Mouse (Mus musculus): ENCODE data around the gene Tenm2.

Gene Tenm2

DNA sequence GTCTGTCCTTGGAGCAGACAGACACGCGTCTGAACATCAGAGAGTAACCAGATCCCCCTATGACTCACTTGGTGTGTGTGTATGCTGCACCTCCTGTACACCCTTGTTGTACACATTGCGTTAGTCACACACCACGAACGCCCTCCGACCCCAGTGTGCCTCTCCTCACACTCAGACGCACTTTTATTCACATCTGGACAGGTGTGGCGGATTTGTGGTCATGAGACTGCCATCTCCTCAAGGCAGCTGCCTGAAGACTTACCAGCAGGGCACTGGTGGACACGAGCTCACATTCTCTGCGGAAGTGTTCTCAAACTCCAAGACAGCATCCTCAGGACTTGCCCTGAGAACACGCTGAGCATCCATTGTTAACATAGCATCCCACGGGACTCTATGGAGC is 1237.7 kb downstream of the Tenm2 start:
- DNase-seq (ENCODE audit: low read depth, low spot score) = no peak
- Histone ChIP-seq H3K27me3 (ENCODE audit: control insufficient read depth, insufficient read depth, low read length, poor library complexity, severe bottlenecking) (no peaks in the 10 kb centered on the region; the same call in 1 of the 2 replicates), H3K36me3 (ENCODE audit: control insufficient read depth, insufficient read depth, low read length, poor library complexity, severe bottlenecking) (no peaks in the 10 kb centered on the region)

DNA sequence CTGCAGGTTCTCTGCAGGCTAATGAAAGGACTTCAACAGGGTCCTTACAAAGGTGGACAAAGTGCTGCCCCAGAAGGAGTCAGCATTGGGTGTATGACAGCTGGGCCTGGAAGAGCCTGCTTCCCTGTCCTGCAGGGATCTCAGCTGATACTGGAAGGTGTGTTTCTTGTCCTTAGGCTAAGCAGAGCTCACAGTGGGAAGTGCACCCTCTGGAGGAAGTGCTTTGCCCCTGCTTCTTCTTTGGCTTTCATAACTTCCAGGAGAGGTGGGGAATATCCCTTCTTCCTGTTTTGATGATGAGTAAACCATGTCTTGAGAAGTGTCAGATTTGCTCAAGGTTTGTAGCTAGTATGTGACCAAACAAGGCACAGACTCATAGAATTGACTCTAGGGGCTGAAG is 1240.5 kb downstream of the Tenm2 start:
- H3K27me3 ChIP-seq (ENCODE audit: control insufficient read depth, insufficient read depth, low read length, poor library complexity, severe bottlenecking) = no peaks in the 10 kb centered on the region
- no peak for DNase-seq (ENCODE audit: low read depth, low spot score)
- H3K36me3 ChIP-seq (ENCODE audit: control insufficient read depth, insufficient read depth, low read length, poor library complexity, severe bottlenecking) = no peaks in the 10 kb centered on the region

DNA sequence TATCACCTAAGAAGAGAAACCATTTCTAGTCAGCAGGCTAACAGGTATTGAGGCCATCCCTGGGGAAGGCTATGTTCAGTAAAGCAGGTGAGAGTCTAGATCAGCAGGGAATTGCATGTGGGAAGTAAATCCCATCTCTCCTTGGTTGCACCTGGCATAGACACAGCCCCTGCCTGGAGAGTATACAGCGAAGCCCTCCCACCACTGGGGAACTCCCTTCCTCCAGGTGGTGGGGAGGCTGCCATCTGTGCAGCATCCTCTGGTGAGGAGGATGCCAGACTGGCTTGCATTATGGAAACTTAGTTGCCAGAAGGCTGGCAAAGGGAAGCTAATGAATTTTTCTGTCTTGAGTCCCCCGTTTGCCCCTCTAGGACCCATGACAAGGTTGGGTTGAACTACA is 1243.9 kb downstream of the Tenm2 start:
- no peak for DNase-seq (ENCODE audit: low read depth, low spot score)
- Histone ChIP-seq H3K27me3 (ENCODE audit: control insufficient read depth, insufficient read depth, low read length, poor library complexity, severe bottlenecking) (no peaks in the 10 kb centered on the region), H3K36me3 (ENCODE audit: control insufficient read depth, insufficient read depth, low read length, poor library complexity, severe bottlenecking) (no peaks in the 10 kb centered on the region)

DNA sequence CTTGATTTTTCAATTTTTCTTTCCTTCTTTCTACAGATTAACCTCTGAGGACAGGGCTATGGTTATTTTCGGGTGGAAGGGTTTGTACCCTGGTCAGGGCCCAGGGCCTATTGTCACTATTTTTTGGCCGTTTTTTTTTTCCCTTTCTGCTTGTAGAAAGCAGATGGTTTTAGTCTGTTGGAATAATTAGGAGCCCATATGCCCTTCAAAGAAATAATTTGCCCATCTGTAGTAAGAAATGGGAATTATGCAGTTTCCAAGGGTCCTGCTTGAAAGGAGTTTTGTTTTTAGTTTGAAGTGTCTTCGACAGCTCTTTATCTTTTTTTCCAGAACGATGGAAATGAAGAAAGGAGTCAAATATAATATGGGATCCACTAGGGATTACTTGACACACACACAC is 1245.8 kb downstream of the Tenm2 start:
- H3K36me3 ChIP-seq (ENCODE audit: control insufficient read depth, insufficient read depth, low read length, poor library complexity, severe bottlenecking) = no peaks in the 10 kb centered on the region
- H3K27me3 ChIP-seq (ENCODE audit: control insufficient read depth, insufficient read depth, low read length, poor library complexity, severe bottlenecking) = no peaks in the 10 kb centered on the region
- no peak for DNase-seq (ENCODE audit: low read depth, low spot score)

DNA sequence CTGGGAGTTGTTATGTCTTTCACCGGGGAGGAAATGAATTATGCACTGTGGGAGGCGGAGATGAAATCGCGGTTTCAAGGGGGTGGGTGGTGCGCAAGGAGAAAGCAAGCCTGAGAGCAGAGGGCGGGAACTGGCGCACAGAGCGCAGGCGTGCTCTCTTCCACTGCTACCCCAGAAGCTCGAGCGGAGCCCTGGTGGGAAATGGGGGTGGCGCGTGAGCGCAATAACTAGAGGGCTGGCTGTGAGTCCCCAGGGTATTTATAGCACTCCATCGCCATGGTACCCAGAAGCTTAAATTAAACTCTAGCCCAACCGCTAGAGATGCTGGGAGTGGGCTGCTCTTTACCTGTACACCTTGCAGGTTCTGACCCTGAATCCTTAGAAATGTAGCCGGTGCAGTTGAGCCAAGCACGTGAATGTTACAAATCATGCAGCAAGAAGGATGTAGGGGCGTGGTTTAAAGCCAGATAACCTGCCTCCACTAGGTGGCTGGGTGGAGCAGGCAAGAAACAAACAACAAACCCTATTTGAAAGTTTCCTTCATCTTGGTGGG is 1249.8 kb downstream of the Tenm2 start:
- no peak for DNase-seq (ENCODE audit: low read depth, low spot score)
- Histone ChIP-seq H3K36me3 (ENCODE audit: control insufficient read depth, insufficient read depth, low read length, poor library complexity, severe bottlenecking) (no peaks in the 10 kb centered on the region), H3K27me3 (ENCODE audit: control insufficient read depth, insufficient read depth, low read length, poor library complexity, severe bottlenecking) (no peaks in the 10 kb centered on the region)

DNA sequence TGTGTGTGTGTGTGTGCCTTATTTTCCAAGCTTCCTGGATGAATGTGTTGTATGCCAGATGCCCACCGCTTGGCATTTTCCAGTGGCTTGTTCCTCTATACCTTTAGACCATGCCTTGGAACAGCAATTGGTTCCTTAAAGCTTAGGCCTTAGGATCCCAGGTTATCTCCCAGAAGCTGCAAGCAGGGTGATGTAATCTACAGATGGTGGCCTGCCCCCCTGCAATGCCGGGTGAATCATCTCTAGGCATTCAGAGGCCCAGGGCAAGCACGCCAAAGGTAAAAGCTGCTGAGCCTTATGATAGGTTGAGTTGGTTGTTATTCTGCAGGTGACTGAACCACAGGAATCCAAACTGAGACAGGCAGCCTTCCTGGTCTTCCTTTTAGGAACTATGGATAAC is 1253.0 kb downstream of the Tenm2 start:
- H3K27me3 ChIP-seq (ENCODE audit: control insufficient read depth, insufficient read depth, low read length, poor library complexity, severe bottlenecking) = no peaks in the 10 kb centered on the region
- no peaks in the 10 kb centered on the region for H3K36me3 ChIP-seq (ENCODE audit: control insufficient read depth, insufficient read depth, low read length, poor library complexity, severe bottlenecking)
- no peak for DNase-seq (ENCODE audit: low read depth, low spot score)

DNA sequence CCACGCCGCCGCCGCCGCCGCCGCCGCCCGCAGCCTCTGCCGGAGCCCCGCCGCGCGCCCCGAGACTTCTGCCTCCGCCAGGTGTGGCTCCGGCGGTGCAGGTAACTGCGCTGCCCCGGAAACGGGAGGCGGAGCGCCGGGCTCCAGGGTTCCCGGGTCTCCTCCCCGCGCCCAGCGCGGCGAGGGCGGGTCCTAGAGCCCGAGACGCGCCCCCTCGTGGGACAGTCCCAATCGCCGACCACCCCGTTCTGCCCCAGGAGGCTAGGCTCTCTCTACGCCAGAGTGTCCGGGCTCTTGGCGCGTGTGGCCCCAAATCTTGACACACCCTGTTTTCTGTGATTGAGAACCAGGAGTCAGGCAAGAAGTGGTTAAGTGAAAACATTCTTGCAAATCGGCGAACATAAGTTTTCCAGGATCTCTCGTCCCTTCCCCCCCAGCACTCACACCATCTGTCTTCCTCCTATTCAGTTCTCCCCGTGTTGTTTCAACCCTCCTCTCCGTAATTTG is 1255.3 kb downstream of the Tenm2 start, which contains the start of gene Wwc1:
Wwc1 (minus strand) TSS at position 117 of the 507 bp plus-strand sequence.
- H3K36me3 ChIP-seq (ENCODE audit: control insufficient read depth, insufficient read depth, low read length, poor library complexity, severe bottlenecking) = no peaks in the 10 kb centered on the region
- DNase-seq (ENCODE audit: low read depth, low spot score) = no peak
- H3K27me3 ChIP-seq (ENCODE audit: control insufficient read depth, insufficient read depth, low read length, poor library complexity, severe bottlenecking) = no peaks in the 10 kb centered on the region

DNA sequence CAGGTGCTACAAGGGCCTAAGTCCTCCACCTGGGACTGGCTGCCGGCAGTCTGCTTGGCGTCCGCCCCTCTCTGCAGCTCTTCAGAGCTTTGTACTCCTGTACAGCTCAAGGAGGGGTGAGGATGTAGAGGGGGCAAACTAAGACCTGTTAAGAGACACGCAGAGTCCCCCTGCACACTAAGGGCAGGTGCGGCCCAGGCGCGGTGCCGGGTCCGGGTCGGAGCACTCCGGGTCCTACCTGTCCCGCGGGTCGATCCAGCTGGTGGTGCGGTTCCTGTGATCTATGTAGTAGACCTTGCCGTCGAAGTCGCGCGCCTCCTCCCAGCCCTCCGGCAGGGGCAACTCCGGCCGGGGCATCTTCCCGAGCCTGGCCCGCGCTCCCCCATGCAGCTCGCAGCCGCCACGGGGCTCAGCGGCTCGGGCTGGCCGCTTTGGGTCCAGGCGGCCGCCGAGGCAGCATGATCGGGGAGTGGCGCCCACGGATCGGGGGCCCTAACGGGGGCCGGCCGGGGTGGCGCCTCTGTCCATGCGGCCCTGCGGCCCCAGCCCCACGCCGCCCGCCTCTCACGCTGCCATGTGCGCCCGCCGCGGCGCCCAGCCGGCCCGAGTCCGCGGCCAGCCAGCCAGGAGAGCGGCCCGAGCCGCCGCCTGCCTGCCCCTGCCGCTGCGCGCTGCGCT is 1255.9 kb downstream of the Tenm2 start:
- H3K27me3 ChIP-seq (ENCODE audit: control insufficient read depth, insufficient read depth, low read length, poor library complexity, severe bottlenecking) = no peaks in the 10 kb centered on the region
- DNase-seq (ENCODE audit: low read depth, low spot score) = no peak
- H3K36me3 ChIP-seq (ENCODE audit: control insufficient read depth, insufficient read depth, low read length, poor library complexity, severe bottlenecking) = no peaks in the 10 kb centered on the region

DNA sequence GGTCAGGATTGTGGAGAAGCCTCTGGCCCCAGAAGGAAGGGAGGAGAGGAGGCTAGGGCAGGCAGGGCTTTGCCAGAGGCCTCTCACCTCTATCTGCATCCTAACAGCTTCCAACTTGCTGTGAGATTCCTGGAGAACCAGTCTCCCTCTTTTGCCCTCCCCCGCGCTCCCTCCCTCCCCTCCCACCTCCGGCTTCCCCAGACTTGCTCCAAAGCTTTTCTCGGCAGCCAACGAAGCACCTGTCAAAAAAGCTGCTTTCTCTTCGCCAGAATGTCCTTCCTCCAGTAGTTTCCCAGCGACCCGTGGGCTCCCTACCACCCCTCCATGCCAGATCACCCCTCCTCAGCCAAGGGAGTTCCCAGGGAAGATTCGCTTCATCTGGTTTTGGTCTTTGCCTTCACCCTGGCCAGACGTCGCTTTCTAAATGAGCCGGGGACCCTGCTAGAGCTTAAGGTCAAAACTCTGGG is 1256.5 kb downstream of the Tenm2 start:
- no peaks in the 10 kb centered on the region for H3K27me3 ChIP-seq (ENCODE audit: control insufficient read depth, insufficient read depth, low read length, poor library complexity, severe bottlenecking)
- no peaks in the 10 kb centered on the region for H3K36me3 ChIP-seq (ENCODE audit: control insufficient read depth, insufficient read depth, low read length, poor library complexity, severe bottlenecking)

DNA sequence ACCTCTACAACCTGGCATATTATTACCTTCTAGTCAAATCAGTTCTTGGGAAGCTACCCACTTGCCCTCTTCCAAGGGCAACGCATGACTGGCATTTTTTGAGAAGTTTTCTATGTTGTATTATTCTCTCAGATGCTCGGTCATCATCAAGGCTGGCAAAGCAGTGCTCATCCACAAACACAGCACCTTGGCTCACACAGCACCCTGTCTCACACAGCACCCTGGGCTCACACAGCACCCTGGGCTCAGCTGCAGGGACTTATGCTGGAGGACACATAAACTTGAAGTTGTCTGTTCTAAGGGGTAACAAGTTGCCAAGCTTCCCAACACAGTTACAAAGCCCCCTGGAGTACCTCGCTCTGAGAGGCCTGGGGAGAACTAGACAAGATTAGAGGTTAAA is 1258.0 kb downstream of the Tenm2 start:
- no peak for DNase-seq (ENCODE audit: low read depth, low spot score)
- Histone ChIP-seq H3K27me3 (ENCODE audit: control insufficient read depth, insufficient read depth, low read length, poor library complexity, severe bottlenecking) (no peaks in the 10 kb centered on the region), H3K36me3 (ENCODE audit: control insufficient read depth, insufficient read depth, low read length, poor library complexity, severe bottlenecking) (no peaks in the 10 kb centered on the region)

More for the DNA sequence above, 1256.5 kb downstream of the Tenm2 start:
- no peak for DNase-seq (ENCODE audit: low read depth, low spot score)

DNA sequence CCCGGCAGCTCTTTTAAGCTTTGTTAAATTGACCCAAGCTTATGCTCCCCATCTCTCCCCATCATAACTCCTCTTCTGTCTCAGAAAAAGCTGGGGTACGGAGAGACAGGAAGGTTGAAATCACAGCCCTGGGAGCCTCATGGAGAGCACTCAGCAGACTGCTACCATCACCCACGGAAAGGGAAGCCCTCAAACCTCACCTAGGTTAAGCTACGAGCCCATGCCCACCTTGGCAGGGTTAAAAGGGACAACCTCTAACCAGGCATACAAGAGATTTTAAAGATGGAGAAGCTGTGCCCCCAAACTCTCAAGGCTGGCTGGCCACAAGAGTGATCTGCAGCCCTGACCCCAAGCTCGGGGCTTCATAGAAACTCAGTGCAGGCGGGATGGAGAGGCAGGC is 1258.7 kb downstream of the Tenm2 start:
- no peak for DNase-seq (ENCODE audit: low read depth, low spot score)
- H3K27me3 ChIP-seq (ENCODE audit: control insufficient read depth, insufficient read depth, low read length, poor library complexity, severe bottlenecking) = no peaks in the 10 kb centered on the region
- no peaks in the 10 kb centered on the region for H3K36me3 ChIP-seq (ENCODE audit: control insufficient read depth, insufficient read depth, low read length, poor library complexity, severe bottlenecking)

DNA sequence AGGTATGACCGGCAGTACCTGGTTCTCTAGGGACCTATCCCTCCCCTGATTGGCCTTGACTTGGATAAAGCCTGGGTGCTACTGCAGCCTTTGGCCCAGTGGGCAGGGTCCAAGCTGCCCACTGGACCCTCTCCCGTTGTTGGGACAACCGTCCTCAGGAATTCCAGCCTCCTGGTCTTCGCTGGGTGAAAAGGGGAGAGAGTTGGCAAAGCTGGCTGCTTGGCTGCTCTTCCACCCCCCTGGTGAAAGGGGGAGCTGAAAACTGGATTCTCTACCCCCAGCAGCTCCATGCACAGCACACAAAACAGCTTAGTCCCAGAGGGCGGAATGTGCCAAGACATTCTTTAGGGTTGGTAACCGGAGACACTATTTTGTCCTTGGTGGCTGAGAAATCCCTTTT is 1259.3 kb downstream of the Tenm2 start:
- no peak for DNase-seq (ENCODE audit: low read depth, low spot score)
- H3K27me3 ChIP-seq (ENCODE audit: control insufficient read depth, insufficient read depth, low read length, poor library complexity, severe bottlenecking) = no peaks in the 10 kb centered on the region

DNA sequence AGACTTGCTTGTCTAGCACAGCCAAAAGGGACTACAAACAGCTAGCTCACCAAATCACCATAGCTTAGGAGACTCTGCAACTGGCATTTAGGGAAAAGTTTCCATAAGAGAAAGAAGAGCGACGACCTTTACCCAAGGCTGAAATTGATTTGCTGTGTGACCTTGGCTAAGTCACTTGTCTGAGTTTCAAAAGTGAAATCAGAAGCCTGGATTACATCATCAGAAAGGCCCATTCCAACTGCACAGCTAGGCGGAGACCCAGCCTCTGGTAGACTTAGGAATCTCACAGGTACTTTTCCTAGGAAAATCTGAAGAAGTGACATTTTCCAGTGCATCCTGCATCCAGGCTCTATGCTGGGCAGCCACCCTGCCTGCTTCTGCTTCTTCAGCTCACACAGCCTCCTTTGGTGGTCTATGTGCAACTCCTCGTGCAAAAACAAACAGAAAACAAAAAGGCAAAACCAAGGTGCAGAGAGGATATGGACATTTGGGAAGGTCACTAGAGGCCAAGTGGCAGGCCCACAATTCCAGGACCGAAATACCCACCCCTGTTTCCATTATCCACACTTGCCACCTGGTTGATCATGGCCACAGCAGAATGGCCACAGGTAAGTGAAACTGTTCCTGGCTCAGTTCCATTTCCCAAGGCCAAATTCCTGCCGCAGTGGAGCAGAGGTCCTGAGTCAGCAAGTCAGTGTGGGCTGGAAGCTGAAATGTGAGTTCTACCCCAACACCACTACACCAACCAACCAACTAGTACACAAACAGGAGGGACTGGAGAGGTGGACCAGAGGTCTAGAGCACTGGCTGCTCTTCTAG is 1260.9 kb downstream of the Tenm2 start:
- no peaks in the 10 kb centered on the region for H3K36me3 ChIP-seq (ENCODE audit: control insufficient read depth, insufficient read depth, low read length, poor library complexity, severe bottlenecking)
- no peak for DNase-seq (ENCODE audit: low read depth, low spot score)

More for the DNA sequence above, 1259.3 kb downstream of the Tenm2 start:
- no peaks in the 10 kb centered on the region for H3K36me3 ChIP-seq (ENCODE audit: control insufficient read depth, insufficient read depth, low read length, poor library complexity, severe bottlenecking)

DNA sequence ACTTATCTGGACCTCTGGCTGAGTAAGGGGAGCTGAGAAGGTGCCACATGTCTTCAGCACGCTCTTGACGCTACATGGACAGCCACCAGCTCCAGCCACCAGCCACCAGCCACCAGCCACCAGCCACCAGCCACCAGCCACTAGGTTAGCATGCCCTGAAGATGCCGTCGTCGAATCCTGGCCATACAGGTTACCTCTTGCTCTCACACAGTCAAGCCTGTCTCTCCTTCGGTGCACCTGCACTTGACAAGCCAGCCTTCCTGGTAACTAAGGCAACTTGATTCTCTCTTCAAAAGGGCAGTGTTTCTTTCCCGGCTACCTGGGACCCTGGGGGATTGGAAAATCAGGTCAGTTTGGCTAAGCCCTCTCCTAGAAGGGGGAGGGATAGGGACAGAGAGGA is 1262.6 kb downstream of the Tenm2 start:
- Histone ChIP-seq H3K36me3 (ENCODE audit: control insufficient read depth, insufficient read depth, low read length, poor library complexity, severe bottlenecking) (no peaks in the 10 kb centered on the region), H3K27me3 (ENCODE audit: control insufficient read depth, insufficient read depth, low read length, poor library complexity, severe bottlenecking) (no peaks in the 10 kb centered on the region)
- DNase-seq (ENCODE audit: low read depth, low spot score) = no peak

More for the DNA sequence above, 1260.9 kb downstream of the Tenm2 start:
- H3K27me3 ChIP-seq (ENCODE audit: control insufficient read depth, insufficient read depth, low read length, poor library complexity, severe bottlenecking) = no peaks in the 10 kb centered on the region
